Mouse (Mus musculus): Measurements from ENCODE around the gene Ccdc151.

Ccdc151 gene

DNA sequence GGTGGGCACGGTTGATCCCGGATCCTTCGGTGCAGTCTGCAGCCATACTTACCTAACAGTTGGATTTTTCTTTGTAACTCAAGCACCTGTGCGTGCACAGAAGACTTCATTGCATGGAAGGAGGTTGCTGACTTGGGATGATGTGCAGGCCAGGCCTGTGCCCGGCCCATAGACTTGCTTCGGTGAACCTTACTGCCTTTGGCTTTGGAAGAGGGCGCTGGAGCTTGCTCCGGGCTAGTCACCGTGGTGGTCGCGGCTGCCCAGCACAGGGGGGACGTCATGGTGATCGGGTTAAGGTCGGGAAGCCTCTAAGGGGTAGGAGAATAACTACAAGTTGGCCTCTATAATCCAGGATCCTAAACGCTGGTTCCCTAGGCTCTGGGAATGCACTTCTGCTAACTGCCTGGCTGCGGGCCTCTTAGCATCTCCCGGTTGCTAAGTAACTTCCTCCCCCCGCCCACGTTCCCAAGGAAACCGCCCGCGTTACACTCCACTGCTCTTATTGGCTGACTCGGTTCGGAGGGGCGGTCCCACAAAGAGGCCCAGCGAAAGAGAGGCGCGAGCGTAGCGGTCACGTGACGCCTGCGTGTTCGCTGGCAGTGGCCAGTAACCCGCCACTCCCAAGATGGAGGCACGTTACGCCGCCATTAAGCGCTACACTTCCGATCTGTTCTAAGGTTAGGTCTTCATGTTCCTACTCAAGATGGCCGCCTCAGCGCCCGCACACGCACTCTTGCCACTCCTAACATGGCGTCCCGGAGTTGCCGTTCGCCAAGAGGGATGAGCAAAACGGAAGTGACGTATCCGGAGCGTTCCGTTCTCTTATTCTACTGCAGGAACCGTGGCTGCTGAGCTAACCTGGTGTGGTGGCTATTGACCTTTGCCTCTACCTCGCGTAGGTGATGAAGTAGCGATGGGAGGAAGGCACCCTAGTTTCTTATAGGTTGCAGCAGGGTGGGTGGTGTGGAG lies at the start of gene Ccdc151, which contains the start of gene Prkcsh:
Gene Ccdc151 (minus strand): TSS at position 441 of the 969 bp plus-strand sequence.
Gene Prkcsh (plus strand): TSS at position 613 of the 969 bp plus-strand sequence.
- peak; percentile 100 for DNase-seq (ENCODE audit: low read depth)

- DNase-seq (ENCODE audit: low read depth), result peak; percentile 51
These were observed 49.5 kb upstream of the Ccdc151 start, which contains the start of gene Elavl3 for GRCm38 (mm10) chr9:22051958-22052254. Gene Elavl3 (minus strand): TSS chr9:22052023.

DNA sequence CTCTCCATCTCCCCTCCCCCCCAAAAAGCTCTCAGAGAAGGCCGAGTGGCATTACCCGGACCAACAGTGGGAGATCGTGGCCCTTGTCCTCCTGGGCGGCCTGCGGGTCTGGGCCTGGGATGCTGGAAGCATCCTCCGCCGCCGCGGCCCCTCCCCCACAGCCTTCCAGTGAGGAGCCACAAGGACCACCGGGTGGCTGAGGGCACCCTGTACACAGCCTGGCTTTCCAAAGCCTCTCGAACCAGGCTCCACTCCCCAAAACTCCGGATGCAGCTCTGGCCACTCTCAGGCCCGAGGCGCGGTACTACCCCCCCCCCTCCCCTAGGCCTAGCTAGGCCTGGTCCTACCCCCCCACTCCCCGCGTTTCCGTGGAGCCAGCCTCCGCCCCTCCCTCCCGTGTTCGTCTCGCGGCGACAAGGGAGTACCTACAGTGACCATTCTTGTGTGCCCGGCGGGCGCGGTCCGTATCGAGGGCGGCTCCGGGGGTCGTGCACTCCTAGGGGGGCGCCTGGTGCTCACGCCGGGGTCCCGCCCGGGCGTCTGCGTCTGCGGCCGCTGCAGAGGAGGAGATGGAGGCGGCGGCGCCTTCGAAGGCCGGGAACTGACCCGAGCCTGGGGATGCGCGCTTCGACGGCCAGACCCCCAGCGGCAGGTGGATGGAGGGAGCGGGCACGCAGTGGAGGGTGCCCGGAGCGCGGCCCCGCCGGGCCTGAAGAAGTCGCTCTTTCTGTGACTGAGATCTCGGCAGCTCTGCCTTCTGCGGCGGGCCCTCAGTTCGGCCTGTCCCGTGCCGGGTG lies 48.9 kb upstream of the Ccdc151 start:
- DNase-seq (ENCODE audit: low read depth), result peak; percentile 20

- peak; percentile 69 for DNase-seq (ENCODE audit: low read depth)
These were observed 48.0 kb upstream of the Ccdc151 start for GRCm38 (mm10) chr9:22050351-22050889.

DNA sequence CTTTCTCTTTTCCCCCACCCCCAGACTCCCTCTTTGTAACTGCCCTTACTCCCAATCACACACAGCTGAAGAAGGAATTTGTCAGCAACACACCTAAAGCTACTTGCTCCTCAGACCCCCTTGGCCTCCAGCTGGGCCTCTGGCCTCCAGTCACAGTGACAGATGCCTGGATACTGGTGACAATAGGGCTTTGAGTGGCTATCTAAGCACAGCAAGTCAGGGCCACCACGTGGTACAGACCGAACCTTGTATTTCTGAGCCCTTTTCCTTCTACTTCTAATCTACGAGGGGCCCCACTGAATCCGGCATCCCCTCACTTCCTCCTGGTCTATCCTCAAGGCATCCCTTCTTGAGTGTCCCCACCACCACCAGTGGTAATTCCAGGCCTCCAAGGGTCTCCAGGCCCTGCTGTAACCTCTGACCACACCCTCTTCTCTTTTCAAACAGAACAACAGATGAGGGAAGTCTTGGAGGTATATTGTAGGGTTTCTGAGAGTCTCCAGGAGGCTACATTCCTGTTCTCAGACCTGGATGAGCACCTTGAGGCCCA lies 47.4 kb upstream of the Ccdc151 start:
- DNase-seq (ENCODE audit: low read depth), result no peak

DNA sequence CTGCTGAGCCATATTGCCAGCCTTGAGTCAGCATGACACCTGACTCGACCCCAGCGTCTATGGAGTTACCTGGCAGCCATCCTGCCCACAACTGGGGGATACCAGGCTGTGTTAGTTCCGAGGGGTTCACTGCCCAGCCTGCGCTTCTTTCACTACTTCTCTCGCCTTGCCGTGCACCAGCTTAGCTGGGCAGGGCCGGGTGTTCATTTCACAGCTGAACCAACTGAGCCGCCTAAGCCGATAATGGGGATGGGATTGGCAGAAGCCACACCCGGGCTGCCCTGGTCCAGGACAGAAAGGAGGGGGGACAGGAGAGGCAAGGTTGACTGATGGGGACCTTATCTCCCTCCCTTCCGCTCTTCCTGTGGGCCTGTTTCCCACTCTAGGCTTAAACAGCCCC lies 46.9 kb upstream of the Ccdc151 start:
- no peak for DNase-seq (ENCODE audit: low read depth)

DNA sequence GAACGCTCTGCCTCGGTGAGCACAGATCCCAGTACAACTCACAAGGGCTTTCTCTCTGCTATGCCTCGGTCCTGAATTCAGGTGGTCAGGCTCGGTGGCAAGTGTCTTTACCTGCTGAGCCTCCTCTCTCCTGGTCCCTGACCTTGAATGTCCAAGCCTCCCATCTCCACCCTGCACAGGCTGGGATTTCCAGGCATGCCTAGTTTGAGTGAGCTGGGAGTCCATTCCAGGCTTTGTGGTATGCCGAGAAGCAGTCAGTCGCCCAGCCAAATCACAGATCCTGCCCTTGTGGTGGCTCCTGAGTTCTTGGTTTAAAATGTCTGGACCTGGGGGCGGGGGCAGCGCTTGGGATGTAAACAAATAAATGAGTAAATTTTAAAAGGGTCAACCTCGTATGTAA lies 44.9 kb upstream of the Ccdc151 start:
- DNase-seq (ENCODE audit: low read depth), result no peak

DNA sequence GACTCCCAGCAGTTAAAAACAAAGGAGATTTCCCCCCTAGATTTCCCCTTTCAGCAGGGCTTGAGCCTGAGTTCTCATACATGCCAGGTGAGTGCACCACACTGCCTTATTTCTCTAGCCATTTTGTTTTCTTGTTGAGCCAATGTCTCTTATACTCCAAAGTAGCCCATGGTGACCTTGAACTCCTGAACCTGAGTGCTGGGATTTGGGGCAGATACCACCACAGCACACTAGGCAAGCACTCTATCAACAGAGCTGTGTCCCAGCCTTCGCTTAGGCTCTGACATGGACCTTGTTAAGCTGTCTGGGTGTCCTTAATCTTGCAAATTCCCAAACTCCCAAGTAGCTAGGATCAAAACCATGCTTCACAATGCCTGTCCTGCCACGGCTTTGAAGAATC lies 39.4 kb upstream of the Ccdc151 start:
- no peak for DNase-seq (ENCODE audit: low read depth)

DNA sequence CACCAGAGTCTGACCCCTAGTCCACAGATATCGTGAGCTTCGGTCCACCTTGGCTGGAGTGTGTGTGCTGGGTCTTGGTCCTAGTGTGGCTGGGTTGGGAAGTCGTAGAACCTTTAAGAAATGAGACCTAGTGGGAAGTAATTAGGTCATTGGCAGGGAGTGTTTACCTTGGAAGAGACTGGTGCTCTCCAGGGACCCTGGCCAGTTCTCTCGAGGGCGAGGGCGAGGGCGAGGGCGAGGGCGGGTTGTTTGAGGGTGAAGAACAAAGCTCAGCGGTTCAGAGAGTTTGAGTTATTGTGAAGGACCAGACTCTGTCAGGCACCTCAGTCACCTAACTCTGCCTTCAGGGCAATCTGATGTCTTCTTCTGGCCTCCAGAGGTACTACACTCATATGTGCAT lies 35.4 kb upstream of the Ccdc151 start:
- no peak for DNase-seq (ENCODE audit: low read depth)

DNA sequence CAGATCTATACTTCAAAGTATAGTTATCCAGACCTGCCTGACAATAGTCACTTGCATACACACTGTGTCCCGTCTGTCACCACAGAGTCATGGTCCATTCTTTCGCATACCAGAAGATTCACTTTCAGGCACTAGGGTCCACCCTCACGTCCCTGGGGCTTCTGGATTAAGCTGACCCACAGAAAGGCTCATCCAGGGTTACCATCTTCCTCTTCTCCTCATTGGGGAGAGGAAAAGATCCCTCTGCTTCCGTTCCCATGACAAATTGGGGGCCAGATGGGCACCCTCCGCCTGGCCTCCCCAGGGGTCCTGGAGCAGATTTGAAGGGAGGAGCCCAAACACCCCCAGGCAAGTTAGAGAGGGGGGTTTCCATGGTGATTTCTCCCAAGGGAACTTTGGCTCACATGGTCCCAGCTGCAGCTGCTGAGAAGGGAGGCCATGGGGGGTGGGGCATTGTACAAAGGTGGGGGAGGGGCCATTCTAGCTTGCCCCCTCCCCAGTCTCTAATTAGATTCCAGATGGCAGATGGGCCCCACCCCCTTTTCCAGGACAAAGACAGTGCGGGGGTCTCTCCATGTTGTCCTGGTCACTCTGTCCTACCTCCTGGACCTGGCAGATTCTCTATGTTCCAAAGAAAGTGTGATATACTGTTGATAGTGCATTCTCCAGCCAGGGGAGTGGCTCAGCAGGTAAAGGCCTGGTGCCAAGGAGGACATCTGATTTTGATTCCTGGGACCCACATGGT lies 33.0 kb upstream of the Ccdc151 start:
- no peak for DNase-seq (ENCODE audit: low read depth)

GRCm38 (mm10) chr9:22030386-22030785 lies 28.0 kb upstream of the Ccdc151 start:
- DNase-seq (ENCODE audit: low read depth), result no peak

GRCm38 (mm10) chr9:22028467-22028866 lies 26.0 kb upstream of the Ccdc151 start:
- no peak for DNase-seq (ENCODE audit: low read depth)

DNA sequence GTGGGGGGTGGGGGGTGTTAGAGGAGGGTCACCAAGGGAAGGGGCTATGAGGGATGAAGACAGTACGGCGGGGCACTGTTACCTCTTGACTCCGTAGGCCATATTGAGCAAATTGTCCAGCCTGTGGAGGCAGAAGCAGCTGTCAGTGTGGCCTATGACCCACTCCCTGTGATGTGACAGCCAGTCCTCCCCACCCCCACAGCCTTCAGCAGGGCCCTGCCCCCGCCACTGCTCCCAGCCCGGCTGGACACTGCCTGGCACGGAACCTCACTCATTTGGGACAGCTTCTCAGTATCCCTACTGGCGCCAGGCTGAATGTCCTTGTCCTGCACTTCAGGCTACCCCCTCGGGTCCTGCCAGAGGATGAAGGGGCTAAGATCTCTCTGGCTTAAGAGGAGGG lies 22.2 kb upstream of the Ccdc151 start:
- DNase-seq (ENCODE audit: low read depth), result no peak

GRCm38 (mm10) chr9:22017208-22017825 lies 14.9 kb upstream of the Ccdc151 start:
- no peak for DNase-seq (ENCODE audit: low read depth)

GRCm38 (mm10) chr9:22016245-22016644 lies 13.8 kb upstream of the Ccdc151 start:
- DNase-seq (ENCODE audit: low read depth), result no peak

GRCm38 (mm10) chr9:22012731-22013130 lies 10.3 kb upstream of the Ccdc151 start:
- DNase-seq (ENCODE audit: low read depth), result no peak

GRCm38 (mm10) chr9:22011055-22011454 lies 8.6 kb upstream of the Ccdc151 start:
- DNase-seq (ENCODE audit: low read depth), result peak; percentile 40

- DNase-seq (ENCODE audit: low read depth), result no peak
These were observed 2.1 kb upstream of the Ccdc151 start for GRCm38 (mm10) chr9:22004546-22004945.

DNA sequence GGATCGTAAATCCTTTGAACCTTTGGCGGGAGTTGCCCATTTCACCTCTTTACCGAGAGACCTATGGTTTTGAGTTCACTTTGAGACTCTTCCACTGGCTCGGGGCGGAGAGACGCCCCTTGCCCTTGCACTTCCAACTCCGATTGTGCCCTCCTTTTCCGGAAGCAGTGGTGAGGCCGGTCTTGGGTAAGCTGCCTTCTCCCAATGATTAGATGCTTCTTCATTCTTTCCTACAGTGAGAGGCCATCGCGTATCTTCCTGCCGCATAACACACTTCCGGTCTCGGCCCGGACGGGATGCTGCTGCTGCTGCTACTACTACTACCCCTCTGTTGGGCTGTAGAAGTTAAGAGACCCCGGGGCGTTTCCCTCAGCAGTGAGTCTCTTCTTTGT lies 725 bp upstream of the Ccdc151 start:
- DNase-seq (ENCODE audit: low read depth), result no peak

- DNase-seq (ENCODE audit: low read depth), result no peak
These were observed 801 bp downstream of the Ccdc151 start for GRCm38 (mm10) chr9:22001633-22002032.

DNA sequence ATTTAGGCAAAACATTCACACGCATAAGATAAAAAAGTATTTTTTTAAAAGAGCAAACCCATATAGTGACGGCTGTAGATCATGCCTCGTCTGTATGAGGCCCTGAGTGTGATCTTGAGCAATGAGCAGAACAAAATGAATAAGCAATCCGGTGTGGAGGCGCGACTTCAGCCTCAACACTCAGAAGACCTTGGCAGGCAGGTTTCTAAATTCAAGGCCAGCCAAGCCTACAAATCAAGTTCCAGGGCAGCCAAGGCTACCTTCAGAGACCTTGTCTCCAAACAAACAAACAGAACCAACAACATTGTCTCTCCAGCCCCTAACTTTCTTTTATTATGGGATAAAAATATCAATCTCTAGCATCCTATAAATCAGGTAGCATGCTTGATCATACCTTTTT lies 2.1 kb downstream of the Ccdc151 start:
- no peak for DNase-seq (ENCODE audit: low read depth)

Measured in induced T-regulatory cell, adult 2 months (primary cell).